Mouse (Mus musculus) stomach, embryonic 15.5 days (tissue): Measurements from ENCODE around the gene Hnrnpm. TPM values are rescaled to one million over a fixed set of nuclear protein-coding genes. Genes with fewer than 3 reads are reported as not detected.

Experiments used
- ATAC-seq: fragments of 200-750 bp; cut with Nextera tagmentation; 2 replicates; pipeline ENCODE4 v1.8.0; 2017; ENCODE audit warnings: low read depth, moderate number of reproducible peaks, moderate TSS enrichment; ENCODE audit not compliant: insufficient read depth, low FRiP score
- H3K27ac ChIP-seq: fragments of 300-500 bp; sonication (generic); 2 replicates; pipeline ENCODE4 v1.5.1; 2015; ENCODE audit warnings: mild to moderate bottlenecking, inconsistent platforms
- H3K27me3 ChIP-seq: fragments of 300-500 bp; sonication (generic); replicated peaks from 2 replicates; pipeline ENCODE4 v1.6.1; 2015; ENCODE audit warnings: inconsistent platforms
- H3K36me3 ChIP-seq: fragments of 300-500 bp; sonication (generic); 2 replicates; pipeline ENCODE4 v1.6.1; 2015; ENCODE audit warnings: inconsistent platforms
- H3K4me1 ChIP-seq: fragments of 300-500 bp; sonication (generic); 2 replicates; pipeline ENCODE4 v1.6.1; 2015; ENCODE audit warnings: inconsistent platforms
- H3K4me2 ChIP-seq: fragments of 300-500 bp; sonication (generic); 2 replicates; pipeline ENCODE4 v1.6.1; 2015; ENCODE audit warnings: mild to moderate bottlenecking, inconsistent platforms
- H3K4me3 ChIP-seq: fragments of 300-500 bp; sonication (generic); replicated peaks from 2 replicates; pipeline ENCODE4 v1.5.1; 2015; ENCODE audit warnings: inconsistent platforms
- H3K9ac ChIP-seq: fragments of 300-500 bp; sonication (generic); 2 replicates; pipeline ENCODE4 v1.6.1; 2015; ENCODE audit warnings: inconsistent platforms
- H3K9me3 ChIP-seq: fragments of 300-500 bp; sonication (generic); 2 replicates; pipeline ENCODE4 v1.6.1; 2016; ENCODE audit warnings: inconsistent platforms
- WGBS: fragments of 180-500 bp; shearing (Covaris S2); methylation state at CpG from one replicate; pipeline ENCODE4 v1.1.7; 2015; 5-methylcytosine and 5-hydroxymethylcytosine counted together
- polyA plus RNA-seq: library from polyadenylated mRNA; unstranded; fragments of >200 nt; fragmentation: Nextera tagmentation; extraction: Ambion mirVana; gene quantifications from 2 replicates; pipeline ENCODE4 v1.2.1, GENCODE M21; 2015

The Hnrnpm gene
- polyA plus RNA-seq, 1 experiment from 2014 or later, result 248 TPM

DNA sequence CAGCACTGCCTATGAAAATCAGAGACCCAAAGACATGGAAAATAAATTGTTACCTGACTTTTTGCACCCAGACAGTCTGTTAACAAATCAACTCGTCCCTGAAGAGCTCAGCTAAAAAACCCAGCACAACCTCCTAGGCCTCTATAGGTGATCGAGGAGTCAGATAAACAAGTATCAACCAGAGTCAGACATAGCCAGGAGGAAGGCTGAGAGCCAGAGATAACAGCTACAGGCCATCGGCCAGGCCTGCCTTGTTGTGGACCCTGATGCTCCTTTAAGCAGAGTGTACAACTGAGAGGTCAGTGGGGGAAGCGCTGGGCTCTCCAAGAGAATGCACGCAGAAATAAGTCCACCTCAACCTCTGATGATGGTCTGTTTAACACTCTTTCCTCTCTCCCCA lies 26.6 kb upstream of the Hnrnpm start:
- Histone ChIP-seq H3K9ac (no peak overlapping the region), H3K4me2 (no peak overlapping the region), H3K36me3 (peaks cover 7% of the 10 kb centered on the region), H3K9me3 (no peaks in the 10 kb centered on the region), H3K4me1 (0 out of 2 replicates have a peak, but pooled peaks cover 7% of the 10 kb centered on the region), H3K27me3 (no peaks in the 10 kb centered on the region), H3K27ac (no peak overlapping the region), H3K4me3 (no peak overlapping the region)
- peak; percentile 89; the same call in 1 of the 2 replicates for ATAC-seq
- 76% methylated on average over 5 of the region's 5 CpGs for WGBS

DNA sequence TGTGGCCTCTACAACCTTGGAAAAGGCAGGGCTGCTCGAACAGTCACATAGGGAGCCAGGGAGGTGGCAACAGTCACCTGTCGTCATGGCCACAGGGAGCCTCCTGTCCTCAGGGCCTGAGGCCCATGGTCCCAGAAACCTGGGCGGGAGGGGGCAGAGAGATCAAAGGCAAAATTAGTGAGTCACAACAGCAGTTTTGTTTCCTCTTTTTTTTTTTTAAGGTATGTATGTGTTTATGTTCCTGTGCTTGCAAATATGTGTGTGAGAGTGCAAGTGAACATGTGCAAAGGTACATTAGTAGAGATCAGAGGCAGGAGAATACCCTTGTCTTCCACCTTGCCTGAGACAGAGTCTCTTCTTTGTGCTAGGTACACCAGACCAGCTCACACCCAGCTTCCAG lies 23.2 kb upstream of the Hnrnpm start:
- H3K4me1 ChIP-seq, result no peaks in the 10 kb centered on the region
- no peak overlapping the region for H3K9ac ChIP-seq
- H3K36me3 ChIP-seq, result peaks cover 7% of the 10 kb centered on the region
- H3K9me3 ChIP-seq, result no peaks in the 10 kb centered on the region
- no peak overlapping the region for H3K27ac ChIP-seq
- H3K4me2 ChIP-seq, result no peak overlapping the region
- ATAC-seq, result no peak
- no peaks in the 10 kb centered on the region for H3K27me3 ChIP-seq
- WGBS, result 72% methylated on average over 3 of the region's 3 CpGs
- H3K4me3 ChIP-seq, result no peak overlapping the region

DNA sequence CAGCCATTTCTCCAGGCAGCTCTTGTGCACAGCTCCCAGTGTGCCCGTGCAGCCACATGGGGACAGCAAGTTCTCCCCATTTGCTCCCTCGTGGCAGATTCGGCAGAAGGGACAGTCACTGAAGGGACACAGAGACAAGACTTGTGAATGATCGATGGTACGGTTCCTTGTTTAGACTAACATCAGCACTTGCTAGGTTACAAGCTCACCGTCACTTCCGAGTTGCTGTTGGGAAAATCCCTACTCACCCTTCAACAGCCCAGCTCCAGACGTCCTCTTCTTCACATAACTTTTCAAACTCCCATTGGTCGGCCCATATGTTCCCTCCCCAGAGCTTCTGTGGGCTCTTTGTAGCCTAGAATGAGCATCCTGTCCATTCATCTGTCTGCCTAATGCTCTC lies 16.4 kb upstream of the Hnrnpm start:
- H3K9me3 ChIP-seq, result no peaks in the 10 kb centered on the region
- ATAC-seq, result no peak
- H3K27ac ChIP-seq, result no peak overlapping the region
- H3K4me2 ChIP-seq, result no peak overlapping the region
- H3K27me3 ChIP-seq, result no peaks in the 10 kb centered on the region
- no peak overlapping the region for H3K4me3 ChIP-seq
- H3K9ac ChIP-seq, result no peak overlapping the region
- WGBS, result 88% methylated on average over 9 of the region's 9 CpGs
- H3K36me3 ChIP-seq, result peaks cover 5% of the 10 kb centered on the region; the same call in 1 of the 2 replicates
- H3K4me1 ChIP-seq, result no peaks in the 10 kb centered on the region

DNA sequence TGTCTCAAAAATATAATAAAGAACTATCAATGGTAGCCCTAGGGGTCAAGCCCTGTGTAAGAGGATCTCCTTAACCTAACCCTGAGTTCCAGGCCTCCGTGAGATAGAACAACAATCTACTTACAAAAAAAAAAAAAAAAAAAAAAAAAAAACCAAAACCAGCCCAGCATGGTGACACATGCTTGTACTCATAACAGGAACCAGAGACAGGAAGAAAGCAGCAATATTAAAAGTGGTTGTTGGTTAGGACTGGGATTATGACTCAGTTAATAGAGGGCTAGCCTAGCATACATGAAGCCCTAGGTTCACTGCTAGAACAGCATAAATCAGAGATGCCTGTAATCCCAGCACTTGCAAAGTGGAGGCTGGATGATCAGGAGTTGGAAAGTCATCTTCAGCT lies 15.5 kb upstream of the Hnrnpm start:
- Histone ChIP-seq H3K27me3 (no peaks in the 10 kb centered on the region), H3K4me2 (no peak overlapping the region), H3K36me3 (peaks cover 5% of the 10 kb centered on the region; the same call in 1 of the 2 replicates), H3K9ac (no peak overlapping the region), H3K4me3 (no peak overlapping the region), H3K27ac (no peak overlapping the region), H3K4me1 (no peaks in the 10 kb centered on the region), H3K9me3 (no peaks in the 10 kb centered on the region)
- WGBS, result 68% methylated on average over 1 of the region's 1 CpGs
- ATAC-seq, result no peak

DNA sequence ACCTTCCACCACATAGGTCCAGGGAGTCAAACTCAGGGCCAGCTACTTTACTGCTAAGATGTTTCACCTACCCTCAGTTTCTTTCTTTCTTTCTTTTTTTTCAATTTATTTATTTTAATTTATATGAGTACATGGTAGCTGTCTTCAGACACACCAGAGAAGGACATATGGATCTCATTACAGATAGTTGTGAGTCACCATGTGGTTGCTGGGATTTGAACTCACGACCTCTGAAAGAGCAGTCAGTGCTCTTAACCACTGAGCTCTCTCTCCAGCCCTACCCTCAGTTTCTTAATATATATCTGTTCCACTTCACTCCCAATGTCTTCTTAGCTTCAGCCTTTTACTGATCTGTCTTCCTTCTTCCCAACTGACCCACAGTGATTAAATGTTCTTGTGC lies 8.8 kb upstream of the Hnrnpm start:
- WGBS, result 85% methylated on average over 1 of the region's 1 CpGs
- no peak overlapping the region for H3K4me2 ChIP-seq
- H3K9me3 ChIP-seq, result no peaks in the 10 kb centered on the region
- H3K9ac ChIP-seq, result no peak overlapping the region
- H3K27me3 ChIP-seq, result no peaks in the 10 kb centered on the region
- no peak for ATAC-seq
- H3K4me1 ChIP-seq, result no peaks in the 10 kb centered on the region
- H3K27ac ChIP-seq, result no peak overlapping the region
- 0 out of 2 replicates have a peak, but pooled peaks cover 6% of the 10 kb centered on the region for H3K36me3 ChIP-seq
- H3K4me3 ChIP-seq, result no peak overlapping the region

DNA sequence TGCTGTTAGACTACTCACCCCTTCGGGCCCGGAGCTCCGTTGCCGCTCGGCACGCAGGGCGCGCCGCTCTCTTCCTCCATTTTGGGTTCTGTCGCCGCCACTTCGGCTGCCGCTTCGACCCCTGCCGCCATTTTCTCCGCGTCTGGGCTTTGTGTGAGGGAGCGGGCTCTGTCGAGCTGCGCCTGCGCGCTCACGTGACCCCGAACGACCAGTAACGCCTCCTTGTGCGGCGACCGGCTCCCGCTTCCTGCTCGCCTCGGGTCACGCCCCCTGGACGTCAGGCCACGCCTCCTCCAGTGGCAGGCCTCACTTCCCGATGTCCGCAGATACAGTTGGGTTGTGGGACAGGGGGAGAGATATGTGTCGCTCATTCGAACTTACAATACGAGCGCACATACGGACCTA lies 1.4 kb downstream of the Hnrnpm start:
- Histone ChIP-seq H3K27ac (peak overlapping the region; percentile 93), H3K4me2 (peak overlapping the region; percentile 72), H3K9me3 (no peaks in the 10 kb centered on the region), H3K36me3 (no peaks in the 10 kb centered on the region), H3K9ac (peak overlapping the region; percentile 98), H3K27me3 (no peaks in the 10 kb centered on the region), H3K4me1 (peaks cover 21% of the 10 kb centered on the region), H3K4me3 (peak overlapping the region; percentile 78)
- under 1% methylated on average over 42 of the region's 42 CpGs for WGBS
- ATAC-seq, result peak; percentile 98

DNA sequence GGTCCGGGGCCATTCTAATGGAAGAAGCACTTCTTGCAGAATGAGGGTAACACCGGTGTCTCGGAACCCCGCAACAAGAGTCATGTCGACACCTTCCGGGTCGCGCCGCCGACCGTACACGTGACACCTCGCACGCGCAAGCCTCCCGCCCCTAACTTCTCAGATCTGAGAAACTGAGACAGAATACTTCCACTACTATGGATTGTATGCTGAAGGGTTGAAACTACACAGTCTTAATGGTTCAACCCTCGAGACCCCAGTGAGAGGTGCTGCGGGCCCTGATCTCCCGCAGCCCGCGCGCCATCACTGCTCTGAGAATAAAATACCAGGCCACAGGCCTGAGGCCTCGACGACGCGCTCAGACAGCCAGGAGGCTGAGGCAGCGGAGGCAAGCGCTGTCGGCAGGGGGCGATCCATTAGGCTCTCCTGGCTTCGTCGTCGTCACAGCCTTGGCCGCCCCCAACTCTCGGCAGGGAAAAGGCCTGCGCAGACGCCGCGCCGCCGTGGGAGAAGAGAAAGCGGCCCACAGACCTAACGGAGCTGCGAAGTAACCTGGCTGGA lies 1.9 kb downstream of the Hnrnpm start:
- Histone ChIP-seq H3K4me1 (peaks cover 21% of the 10 kb centered on the region), H3K4me2 (peak overlapping the region; percentile 72), H3K4me3 (peak overlapping the region; percentile 78), H3K9me3 (no peaks in the 10 kb centered on the region), H3K27me3 (no peaks in the 10 kb centered on the region), H3K27ac (peak overlapping the region; percentile 93), H3K36me3 (no peaks in the 10 kb centered on the region), H3K9ac (peak overlapping the region; percentile 98)
- peak; percentile 75 for ATAC-seq
- WGBS, result under 1% methylated on average over 44 of the region's 44 CpGs

DNA sequence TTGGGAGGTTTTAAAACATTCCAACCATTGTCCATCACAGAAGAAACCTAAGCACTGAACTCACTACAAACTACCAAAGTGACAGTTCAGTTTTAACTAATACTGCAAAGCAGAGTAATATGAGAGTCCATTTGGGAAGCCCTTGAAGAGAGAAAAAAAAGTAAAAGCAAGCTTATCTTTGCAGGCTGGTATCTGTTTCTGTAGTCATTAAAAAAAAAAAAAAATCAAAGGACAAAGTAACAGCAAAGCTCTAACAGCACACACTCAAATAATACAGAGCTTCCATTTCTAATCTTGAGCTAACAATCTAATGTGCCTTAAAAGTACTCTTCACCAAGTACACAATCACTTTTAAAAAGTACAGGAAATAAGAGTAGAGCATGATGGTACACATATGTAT lies 4.9 kb downstream of the Hnrnpm start:
- Histone ChIP-seq H3K36me3 (peaks cover 3% of the 10 kb centered on the region; the same call in 1 of the 2 replicates), H3K4me1 (peaks cover 21% of the 10 kb centered on the region), H3K27ac (no peak overlapping the region), H3K9ac (no peak overlapping the region), H3K4me3 (no peak overlapping the region), H3K4me2 (no peak overlapping the region), H3K27me3 (no peaks in the 10 kb centered on the region), H3K9me3 (no peaks in the 10 kb centered on the region)
- no peak for ATAC-seq

DNA sequence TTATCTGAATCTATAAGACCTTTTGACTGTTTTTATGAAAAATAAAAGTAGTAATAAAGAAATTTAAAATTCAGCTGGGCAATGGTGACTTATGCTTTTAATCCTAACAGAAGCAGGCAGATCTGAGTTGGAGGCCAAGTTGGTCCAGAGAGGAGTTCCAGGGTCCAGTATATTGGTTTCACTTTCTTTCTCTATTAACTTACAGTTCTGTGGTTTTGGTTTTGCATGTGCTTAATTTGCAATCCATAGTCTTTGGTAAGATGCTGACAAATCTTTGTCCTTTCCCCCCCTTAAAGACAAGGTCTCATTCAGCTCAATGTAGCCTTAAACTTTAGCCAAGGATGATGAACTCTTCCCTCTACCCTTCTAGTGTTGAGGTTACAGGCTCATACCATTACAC lies 7.9 kb downstream of the Hnrnpm start:
- Histone ChIP-seq H3K36me3 (peaks cover 10% of the 10 kb centered on the region; the same call in 1 of the 2 replicates), H3K9me3 (no peaks in the 10 kb centered on the region), H3K9ac (no peak overlapping the region), H3K27me3 (no peaks in the 10 kb centered on the region), H3K27ac (no peak overlapping the region), H3K4me3 (no peak overlapping the region), H3K4me2 (no peak overlapping the region), H3K4me1 (peaks cover 17% of the 10 kb centered on the region)
- no peak for ATAC-seq

DNA sequence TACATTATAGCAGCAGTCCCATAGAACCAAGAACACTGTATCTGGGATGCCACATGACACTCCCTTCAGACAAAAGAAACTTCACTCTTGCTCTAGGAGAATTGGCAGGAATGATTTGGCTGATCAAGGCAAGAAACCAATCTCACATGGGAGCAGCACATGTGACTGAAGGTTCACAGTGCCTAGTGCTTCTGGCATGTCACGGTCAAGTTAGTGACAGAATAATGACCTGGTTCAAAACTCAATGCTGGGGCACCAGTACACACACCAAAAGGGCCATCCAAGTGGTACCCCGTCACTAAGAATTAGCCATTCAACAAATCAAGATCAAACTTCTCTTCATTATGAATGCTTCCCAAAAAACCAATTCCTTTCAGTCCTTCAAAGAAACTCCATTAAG lies 10.6 kb downstream of the Hnrnpm start:
- WGBS, result 96% methylated on average over 2 of the region's 2 CpGs
- Histone ChIP-seq H3K27me3 (no peaks in the 10 kb centered on the region), H3K9me3 (no peaks in the 10 kb centered on the region), H3K4me2 (no peak overlapping the region), H3K4me3 (no peak overlapping the region), H3K27ac (no peak overlapping the region), H3K36me3 (peaks cover 10% of the 10 kb centered on the region; the same call in 1 of the 2 replicates), H3K4me1 (no peaks in the 10 kb centered on the region; the same call in 1 of the 2 replicates), H3K9ac (no peak overlapping the region)
- no peak for ATAC-seq

DNA sequence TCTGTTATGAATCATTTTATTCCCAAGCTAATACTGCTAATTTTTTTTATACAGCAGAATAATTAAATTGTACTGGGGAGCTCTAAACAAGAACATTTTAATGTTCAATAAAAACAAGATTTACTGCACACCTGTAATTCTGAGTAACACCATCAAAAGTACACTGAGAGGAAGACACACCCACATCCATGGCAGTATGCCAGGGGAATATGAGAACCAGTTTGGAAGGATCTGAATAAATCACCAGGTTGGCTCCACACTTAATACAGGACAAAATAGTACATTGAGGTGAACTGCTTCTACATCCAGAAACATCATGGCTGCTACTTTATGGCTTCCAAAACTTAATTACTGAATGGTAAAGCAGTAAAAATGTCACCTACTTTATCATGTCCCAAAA lies 11.2 kb downstream of the Hnrnpm start:
- no peaks in the 10 kb centered on the region for H3K9me3 ChIP-seq
- no peak overlapping the region for H3K4me3 ChIP-seq
- H3K27ac ChIP-seq, result no peak overlapping the region
- no peaks in the 10 kb centered on the region for H3K27me3 ChIP-seq
- no peak for ATAC-seq
- no peaks in the 10 kb centered on the region for H3K4me1 ChIP-seq
- H3K9ac ChIP-seq, result no peak overlapping the region
- H3K36me3 ChIP-seq, result peaks cover 10% of the 10 kb centered on the region; the same call in 1 of the 2 replicates
- no peak overlapping the region for H3K4me2 ChIP-seq

DNA sequence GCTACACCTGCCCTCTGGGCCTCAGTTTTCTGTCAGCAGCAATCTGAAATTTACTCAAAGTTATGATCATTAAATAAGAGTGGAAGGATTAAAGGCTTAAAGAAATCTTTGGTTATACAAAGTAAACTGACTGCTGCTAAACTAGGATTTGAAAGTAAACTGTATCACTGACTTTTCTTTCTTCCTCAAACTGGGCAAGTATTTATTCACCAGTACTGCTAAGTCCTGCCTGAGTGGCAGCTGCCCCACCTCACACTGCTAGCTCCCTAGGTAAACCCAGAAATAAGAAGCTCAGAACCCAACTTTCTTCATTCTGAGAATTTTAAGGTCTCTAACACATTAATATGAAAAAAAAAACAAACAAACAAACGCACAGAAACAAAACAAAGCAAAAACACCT lies 12.8 kb downstream of the Hnrnpm start:
- Histone ChIP-seq H3K9me3 (no peaks in the 10 kb centered on the region), H3K4me2 (no peak overlapping the region), H3K36me3 (peaks cover 10% of the 10 kb centered on the region; the same call in 1 of the 2 replicates), H3K4me3 (no peak overlapping the region), H3K27ac (no peak overlapping the region; the same call in 1 of the 2 replicates), H3K9ac (no peak overlapping the region), H3K4me1 (no peaks in the 10 kb centered on the region), H3K27me3 (no peaks in the 10 kb centered on the region)
- WGBS, result 71% methylated on average over 1 of the region's 1 CpGs
- ATAC-seq, result peak; percentile 66; the same call in 1 of the 2 replicates

DNA sequence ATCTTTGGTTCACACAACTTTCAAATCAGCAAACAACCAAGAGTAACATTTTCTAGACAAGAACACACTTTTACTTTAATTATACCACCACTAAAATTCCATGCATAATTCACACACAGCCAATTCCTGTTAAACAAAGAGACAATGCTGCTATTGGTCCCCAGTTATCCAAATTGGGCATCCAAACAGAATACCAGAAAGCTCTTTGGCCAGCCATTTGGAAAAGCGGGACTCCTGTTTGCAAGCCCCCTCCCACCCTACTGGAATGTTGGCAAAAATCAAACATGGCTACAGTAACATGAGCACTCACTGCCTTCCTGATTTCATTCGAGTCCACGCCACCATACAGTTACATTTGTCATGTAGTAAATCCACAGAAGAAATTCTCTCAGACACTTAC lies 17.0 kb downstream of the Hnrnpm start:
- Histone ChIP-seq H3K27ac (no peak overlapping the region), H3K9me3 (no peaks in the 10 kb centered on the region), H3K9ac (no peak overlapping the region), H3K4me2 (no peak overlapping the region), H3K4me3 (no peak overlapping the region), H3K36me3 (peaks cover 18% of the 10 kb centered on the region), H3K4me1 (no peaks in the 10 kb centered on the region), H3K27me3 (no peaks in the 10 kb centered on the region)
- ATAC-seq, result no peak
- WGBS, result 88% methylated on average over 3 of the region's 3 CpGs
